Mouse (Mus musculus) cerebellum, adult 9-10 months (tissue): ENCODE data around the gene Dnajc19.
A peak's percentile ranks its signal among the peaks of the same experiment; 100 is the strongest.
"Not testable (repeated sequence)": the region's sequence is repeated elsewhere in the genome, so short reads cannot be mapped to it uniquely, and the experiment has no call there.

Experiments
- DNase-seq: peaks from one replicate; pipeline ENCODE4 v3.0.0; 2022

Gene Dnajc19

GRCm38 (mm10) chr3:34080900-34081662, at the start of gene Dnajc19:
Dnajc19 (minus strand) TSS chr3:34081321.
- peak; percentile 95 for DNase-seq

- no peak for DNase-seq
These were observed 48.8 kb upstream of the Dnajc19 start for GRCm38 (mm10) chr3:34129957-34130356.

GRCm38 (mm10) chr3:34121311-34121710, 40.2 kb upstream of the Dnajc19 start:
- no peak for DNase-seq

- no peak for DNase-seq
These were observed 39.7 kb upstream of the Dnajc19 start for GRCm38 (mm10) chr3:34120791-34121190.

- no peak for DNase-seq
These were observed 38.7 kb upstream of the Dnajc19 start for GRCm38 (mm10) chr3:34119869-34120268.

GRCm38 (mm10) chr3:34115806-34116205, 34.7 kb upstream of the Dnajc19 start:
- no peak for DNase-seq

- no peak for DNase-seq
These were observed 31.0 kb upstream of the Dnajc19 start for GRCm38 (mm10) chr3:34111941-34112685.

- no peak for DNase-seq
These were observed 26.5 kb upstream of the Dnajc19 start for GRCm38 (mm10) chr3:34107631-34108030.

- DNase-seq = no peak
These were observed 25.3 kb upstream of the Dnajc19 start for GRCm38 (mm10) chr3:34106421-34106820.

GRCm38 (mm10) chr3:34103902-34104672, 23.0 kb upstream of the Dnajc19 start:
- no peak for DNase-seq

GRCm38 (mm10) chr3:34102891-34103290, 21.8 kb upstream of the Dnajc19 start:
- DNase-seq = no peak

GRCm38 (mm10) chr3:34083655-34084054, 2.5 kb upstream of the Dnajc19 start:
- no peak for DNase-seq

GRCm38 (mm10) chr3:34081929-34082328, 808 bp upstream of the Dnajc19 start:
- DNase-seq = peak; percentile 39

GRCm38 (mm10) chr3:34076058-34076759, 4.9 kb downstream of the Dnajc19 start:
- no peak for DNase-seq

- DNase-seq = no peak
These were observed 8.4 kb downstream of the Dnajc19 start for GRCm38 (mm10) chr3:34072726-34073125.

- not testable (repeated sequence) for DNase-seq
These were observed 12.2 kb downstream of the Dnajc19 start for GRCm38 (mm10) chr3:34068943-34069342.

GRCm38 (mm10) chr3:34062352-34062751, 18.8 kb downstream of the Dnajc19 start:
- DNase-seq = no peak

- no peak for DNase-seq
These were observed 39.1 kb downstream of the Dnajc19 start for GRCm38 (mm10) chr3:34041990-34042389.

GRCm38 (mm10) chr3:34035706-34036105, 45.4 kb downstream of the Dnajc19 start:
- no peak for DNase-seq

GRCm38 (mm10) chr3:34034803-34035202, 46.3 kb downstream of the Dnajc19 start:
- no peak for DNase-seq

GRCm38 (mm10) chr3:34033720-34034364, 47.3 kb downstream of the Dnajc19 start:
- no peak for DNase-seq

- no peak for DNase-seq
These were observed 50.5 kb downstream of the Dnajc19 start for GRCm38 (mm10) chr3:34030601-34031000.
